Mouse (Mus musculus) MEL (cell line): ENCODE measurements around the gene Carf. TPM values are rescaled to one million over a fixed set of nuclear protein-coding genes. Genes with fewer than 3 reads are reported as not detected.

ENCODE experiments used
- DNase-seq: peaks from one replicate; pipeline ENCODE4 v3.0.0; 2011; ENCODE audit warnings: low read depth, low spot score
- H3K27ac ChIP-seq: 2 replicates; pipeline ENCODE4 v1.5.1; 2012; ENCODE audit warnings: low read depth, mild to moderate bottlenecking, control low read depth, low read length, moderate library complexity; ENCODE audit not compliant: control insufficient read depth
- H3K27me3 ChIP-seq, 2 experiments: fragments of 150-350 bp in 1 of 2; sonication (generic) in 1 of 2; 2 replicates each; pipeline ENCODE4 v1.6.1; 2012; ENCODE audit warnings: low read length in 2 of 2, mild to moderate bottlenecking in 2 of 2, improper control_type of control experiment in 1 of 2, moderate library complexity in 1 of 2; ENCODE audit not compliant: insufficient read depth in 2 of 2, control insufficient read depth in 1 of 2
- H3K36me3 ChIP-seq, 2 experiments: 2 replicates each; pipeline ENCODE4 v1.6.1; 2012 to 2014; ENCODE audit warnings: low read length in 2 of 2, improper control_type of control experiment in 1 of 2, inconsistent platforms in 1 of 2, mild to moderate bottlenecking in 1 of 2; ENCODE audit not compliant: insufficient read depth in 2 of 2, control insufficient read depth in 1 of 2
- H3K4me1 ChIP-seq, 2 experiments: fragments of 150-350 bp in 1 of 2; sonication (generic) in 1 of 2; 2 replicates each; pipeline ENCODE4 v1.6.1; 2012; ENCODE audit warnings: low read length in 2 of 2, improper control_type of control experiment in 1 of 2, mild to moderate bottlenecking in 1 of 2; ENCODE audit not compliant: insufficient read depth in 2 of 2, control insufficient read depth in 1 of 2
- H3K4me3 ChIP-seq, 2 experiments: fragments of 150-350 bp in 1 of 2; sonication (generic) in 1 of 2; 2 replicates each; pipeline ENCODE4 v1.5.1; 2012; ENCODE audit warnings: low read depth in 2 of 2, low read length in 2 of 2, mild to moderate bottlenecking in 2 of 2, moderate library complexity in 2 of 2, control low read depth in 1 of 2, improper control_type of control experiment in 1 of 2; ENCODE audit not compliant: control insufficient read depth in 1 of 2, insufficient read depth in 1 of 2
- H3K79me2 ChIP-seq: 2 replicates; pipeline ENCODE4 v1.6.1; 2012; ENCODE audit warnings: mild to moderate bottlenecking, low read length, moderate library complexity; ENCODE audit not compliant: control insufficient read depth, poor library complexity, insufficient read depth
- H3K9ac ChIP-seq: 2 replicates; pipeline ENCODE4 v1.6.1; 2012; ENCODE audit warnings: low read depth, mild to moderate bottlenecking, control low read depth, low read length, moderate library complexity; ENCODE audit not compliant: control insufficient read depth, poor library complexity, severe bottlenecking
- H3K9me3 ChIP-seq: fragments of 150-350 bp; sonication (generic); replicated peaks from 2 replicates; pipeline ENCODE4 v1.6.1; 2012; ENCODE audit warnings: mild to moderate bottlenecking, low read length, improper control_type of control experiment, moderate library complexity; ENCODE audit not compliant: insufficient read depth
- BHLHE40 ChIP-seq: IDR thresholded peaks from 2 replicates; pipeline ENCODE4 v1.6.1; 2012; ENCODE audit warnings: low read depth, mild to moderate bottlenecking, inconsistent platforms, low read length, improper control_type of control experiment, borderline replicate concordance
- CHD1 ChIP-seq: IDR thresholded peaks from 2 replicates; pipeline ENCODE4 v1.6.1; 2012; ENCODE audit warnings: low read depth, mild to moderate bottlenecking, inconsistent platforms, low read length, improper control_type of control experiment
- CHD2 ChIP-seq: IDR thresholded peaks from 2 replicates; pipeline ENCODE4 v1.6.1; 2011; ENCODE audit warnings: low read length, improper control_type of control experiment
- CTCF ChIP-seq, 3 experiments: IDR thresholded peaks in 2 of 3; conservative IDR thresholded peaks in 1 of 3; 2 replicates each; pipeline ENCODE4 v1.5.1; 2011 to 2012; ENCODE audit warnings: low read length in 3 of 3, low read depth in 2 of 3, mild to moderate bottlenecking in 2 of 3, improper control_type of control experiment in 1 of 3, inconsistent platforms in 1 of 3, mixed read lengths in 1 of 3, moderate library complexity in 1 of 3; ENCODE audit not compliant: control insufficient read depth in 1 of 3, insufficient read depth in 1 of 3, poor library complexity in 1 of 3, severe bottlenecking in 1 of 3
- E2F4 ChIP-seq: IDR thresholded peaks from 2 replicates; pipeline ENCODE4 v1.6.1; 2011; ENCODE audit warnings: low read depth, low read length, improper control_type of control experiment, borderline replicate concordance
- ELF1 ChIP-seq: IDR thresholded peaks from 2 replicates; pipeline ENCODE4 v1.6.1; 2014; ENCODE audit warnings: low read depth, mild to moderate bottlenecking, inconsistent platforms, low read length, improper control_type of control experiment, moderate library complexity
- ETS1 ChIP-seq: IDR thresholded peaks from 2 replicates; pipeline ENCODE4 v1.6.1; 2012; ENCODE audit warnings: low read depth, mild to moderate bottlenecking, inconsistent platforms, low read length, improper control_type of control experiment, moderate library complexity
- GATA1 ChIP-seq: IDR thresholded peaks from 2 replicates; pipeline ENCODE4 v1.6.1; 2011; ENCODE audit warnings: low read depth, low read length, improper control_type of control experiment
- HCFC1 ChIP-seq: IDR thresholded peaks from 2 replicates; pipeline ENCODE4 v1.6.1; 2012; ENCODE audit warnings: low read depth, mild to moderate bottlenecking, inconsistent platforms, low read length, improper control_type of control experiment, moderate library complexity
- JUND ChIP-seq: IDR thresholded peaks from 2 replicates; pipeline ENCODE4 v1.6.1; 2011; ENCODE audit warnings: low read depth, mild to moderate bottlenecking, improper control_type of control experiment, low read length
- MAX ChIP-seq: IDR thresholded peaks from 2 replicates; pipeline ENCODE4 v1.6.1; 2011; ENCODE audit warnings: low read length, improper control_type of control experiment
- MAZ ChIP-seq: IDR thresholded peaks from 2 replicates; pipeline ENCODE4 v1.6.1; 2012; ENCODE audit warnings: low read depth, mild to moderate bottlenecking, inconsistent platforms, low read length, improper control_type of control experiment
- MEF2A ChIP-seq: IDR thresholded peaks from 2 replicates; pipeline ENCODE4 v1.6.1; 2014; ENCODE audit warnings: low read depth, mild to moderate bottlenecking, inconsistent platforms, low read length, improper control_type of control experiment; ENCODE audit not compliant: poor library complexity, insufficient replicate concordance, severe bottlenecking; ENCODE audit errors: extremely low read depth
- MYB ChIP-seq: IDR thresholded peaks from 2 replicates; pipeline ENCODE4 v1.6.1; 2011; ENCODE audit warnings: mild to moderate bottlenecking, low read depth, low read length, improper control_type of control experiment
- MYC ChIP-seq: IDR thresholded peaks from 2 replicates; pipeline ENCODE4 v1.6.1; 2011; ENCODE audit warnings: low read depth, mild to moderate bottlenecking, low read length, improper control_type of control experiment, moderate library complexity
- NELFE ChIP-seq: IDR thresholded peaks from 2 replicates; pipeline ENCODE4 v1.6.1; 2011; ENCODE audit warnings: low read depth, low read length, improper control_type of control experiment
- POLR2AphosphoS2 ChIP-seq: IDR thresholded peaks from 2 replicates; pipeline ENCODE4 v1.6.1; 2011; ENCODE audit warnings: low read length, improper control_type of control experiment
- RAD21 ChIP-seq: IDR thresholded peaks from 2 replicates; pipeline ENCODE4 v1.6.1; 2011; ENCODE audit warnings: mild to moderate bottlenecking, low read depth, low read length, improper control_type of control experiment
- RCOR1 ChIP-seq: IDR thresholded peaks from 2 replicates; pipeline ENCODE4 v1.6.1; 2012; ENCODE audit warnings: low read depth, mild to moderate bottlenecking, inconsistent platforms, low read length, improper control_type of control experiment
- SIN3A ChIP-seq: IDR thresholded peaks from 2 replicates; pipeline ENCODE4 v1.6.1; 2012; ENCODE audit warnings: low read length, improper control_type of control experiment, inconsistent platforms
- SMC3 ChIP-seq: IDR thresholded peaks from 2 replicates; pipeline ENCODE4 v1.6.1; 2011; ENCODE audit warnings: low read depth, low read length, improper control_type of control experiment
- TAL1 ChIP-seq: IDR thresholded peaks from 2 replicates; pipeline ENCODE4 v1.6.1; 2012; ENCODE audit warnings: mild to moderate bottlenecking, inconsistent platforms, low read length, moderate library complexity, mixed read lengths
- TBP ChIP-seq: IDR thresholded peaks from 2 replicates; pipeline ENCODE4 v1.8.0; 2011; ENCODE audit warnings: low read depth, low read length, improper control_type of control experiment
- TCF12 ChIP-seq: IDR thresholded peaks from 2 replicates; pipeline ENCODE4 v1.6.1; 2014; ENCODE audit warnings: low read depth, mild to moderate bottlenecking, inconsistent platforms, low read length, improper control_type of control experiment, moderate library complexity
- ZC3H11A ChIP-seq: IDR thresholded peaks from 2 replicates; pipeline ENCODE4 v1.6.1; 2012; ENCODE audit warnings: low read depth, mild to moderate bottlenecking, inconsistent platforms, low read length, improper control_type of control experiment
- ZKSCAN1 ChIP-seq: IDR thresholded peaks from 2 replicates; pipeline ENCODE4 v1.6.1; 2012; ENCODE audit warnings: low read depth, mild to moderate bottlenecking, inconsistent platforms, low read length, improper control_type of control experiment, moderate library complexity
- ZMIZ1 ChIP-seq: IDR thresholded peaks from 2 replicates; pipeline ENCODE4 v1.6.1; 2012; ENCODE audit warnings: low read depth, mild to moderate bottlenecking, inconsistent platforms, low read length, improper control_type of control experiment, moderate library complexity
- polyA plus RNA-seq, 2 experiments: library from polyadenylated mRNA; stranded (reverse) in 1 of 2; unstranded in 1 of 2; fragments of >175 nt in 1 of 2; fragments of >200 nt in 1 of 2; gene quantifications; 2 replicates each; pipeline versions ENCODE4 v1.2.1 to v1.2.4; 2012; ENCODE audit warnings: low replicate concordance in 2 of 2, low read depth in 1 of 2; ENCODE audit not compliant: insufficient read length in 2 of 2, insufficient read depth in 1 of 2, missing spikeins in 1 of 2
- total RNA-seq: library from RNA; depleted of rRNA; stranded (reverse); fragments of 300-350 nt; gene quantifications from 2 replicates; pipeline ENCODE4 v1.2.3, GENCODE M21; 2012

The Carf gene
- total and polyA plus RNA-seq, 3 experiments: 3.7 to 6.1 TPM; not detected in 1

DNA sequence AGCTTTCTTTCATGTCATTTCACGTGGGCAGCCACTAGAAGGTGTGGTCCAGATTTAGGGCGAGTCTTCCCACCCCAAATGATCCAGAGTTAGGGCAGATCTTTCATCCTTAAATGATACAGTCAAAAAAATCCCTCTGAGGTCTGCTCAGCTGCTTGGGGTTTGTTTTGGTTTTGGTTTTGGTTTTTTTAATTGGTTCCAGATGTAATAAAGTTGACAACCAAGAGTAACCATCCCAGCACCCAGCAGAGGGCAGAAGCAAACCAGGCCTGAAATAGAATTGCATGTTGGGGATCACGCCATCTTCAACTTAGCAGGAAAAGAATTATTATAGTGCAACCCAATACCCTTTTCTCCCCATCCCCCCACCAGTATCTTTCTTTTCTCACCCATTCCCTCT lies 60.4 kb downstream of the Carf start:
- Histone ChIP-seq H3K9me3 (no peaks in the 10 kb centered on the region), H3K4me1 (peaks cover 0 to 3% of the 10 kb centered on the region in 2 experiments; a peak in 3 of 4 replicates), H3K4me3 (no peak overlapping the region; a peak in 1 of 4 replicates), H3K27me3 (no peaks in the 10 kb centered on the region), H3K9ac (no peak overlapping the region), H3K27ac (no peak overlapping the region), H3K79me2 (no peaks in the 10 kb centered on the region), H3K36me3 (peaks cover 0 to 8% of the 10 kb centered on the region in 2 experiments; a peak in 2 of 4 replicates)
- TF ChIP-seq ZMIZ1: no peak
- TF ChIP-seq TBP: no peak
- TF ChIP-seq CHD2: no peak
- TF ChIP-seq CTCF (IDR thresholded peaks at IDR 0.05 in 2 of 3, conservative IDR thresholded peaks at IDR 0.05 in 1 of 3; ENCODE audit: control insufficient read depth in 1 of 3, insufficient read depth in 1 of 3, low read depth in 2 of 3, low read length in 3 of 3, poor library complexity in 1 of 3, severe bottlenecking in 1 of 3): peak; percentile 20 to 59 (median 56); a peak in 5 of 6 replicates
- no peak for TF ChIP-seq MAZ
- TF ChIP-seq ELF1: no peak
- no peak for TF ChIP-seq BHLHE40
- no peak for TF ChIP-seq MYC
- TF ChIP-seq POLR2AphosphoS2: no peak
- no peak for TF ChIP-seq TAL1
- no peak for TF ChIP-seq CHD1
- TF ChIP-seq GATA1: no peak
- peak; percentile 61 for TF ChIP-seq SMC3
- TF ChIP-seq ZKSCAN1: no peak
- TF ChIP-seq HCFC1: no peak
- TF ChIP-seq MAX: no peak
- no peak for TF ChIP-seq TCF12
- peak; percentile 67 for TF ChIP-seq RAD21
- TF ChIP-seq NELFE: no peak
- no peak for TF ChIP-seq MYB
- TF ChIP-seq E2F4: no peak
- TF ChIP-seq SIN3A: no peak
- no peak for TF ChIP-seq RCOR1
- TF ChIP-seq JUND: no peak
- TF ChIP-seq ZC3H11A: peak; percentile 35
- no peak for TF ChIP-seq ETS1
- TF ChIP-seq MEF2A: no peak
- peak; percentile 48 for DNase-seq
